Mouse (Mus musculus) intestine, embryonic 14.5 days (tissue): ENCODE measurements at regions not wholly inside any gene's neighbourhood (a gene's known extent, or its start where the extent isn't known, plus 50 kb on each side); places are given as distances from the start of the nearest gene placed in this dataset.

ENCODE experiments used
- ATAC-seq: fragments of 200-750 bp; cut with Nextera tagmentation; replicated peaks from 2 replicates; pipeline ENCODE4 v1.8.0; 2017; ENCODE audit warnings: low read depth, moderate number of reproducible peaks, moderate TSS enrichment, moderate library complexity; ENCODE audit not compliant: low FRiP score, low TSS enrichment
- DNase-seq: peaks from one replicate; pipeline ENCODE4 v3.0.0-alpha.2; 2018; ENCODE audit warnings: low spot score
- H3K27ac ChIP-seq: fragments of 300-500 bp; sonication (generic); 2 replicates; pipeline ENCODE4 v1.5.1; 2014; ENCODE audit warnings: low read depth, mild to moderate bottlenecking, control low read depth
- H3K27me3 ChIP-seq: fragments of 300-500 bp; sonication (generic); replicated peaks from 2 replicates; pipeline ENCODE4 v1.6.1; 2014; ENCODE audit warnings: low read length, control low read depth; ENCODE audit not compliant: control insufficient read depth, insufficient read depth
- H3K36me3 ChIP-seq: fragments of 300-500 bp; sonication (generic); 2 replicates; pipeline ENCODE4 v1.6.1; 2014; ENCODE audit warnings: low read length, control low read depth; ENCODE audit not compliant: control insufficient read depth, insufficient read depth
- H3K4me1 ChIP-seq: fragments of 300-500 bp; sonication (generic); replicated peaks from 2 replicates; pipeline ENCODE4 v1.6.1; 2014; ENCODE audit warnings: low read length, control low read depth, mixed read lengths; ENCODE audit not compliant: control insufficient read depth, insufficient read depth
- H3K4me2 ChIP-seq: fragments of 300-500 bp; sonication (generic); 2 replicates; pipeline ENCODE4 v1.6.1; 2014; ENCODE audit warnings: low read length
- H3K4me3 ChIP-seq: fragments of 300-500 bp; sonication (generic); 2 replicates; pipeline ENCODE4 v1.5.1; 2014; ENCODE audit warnings: low read depth, low read length, control low read depth, mixed read lengths
- H3K9ac ChIP-seq: fragments of 300-500 bp; sonication (generic); 2 replicates; pipeline ENCODE4 v1.6.1; 2014; ENCODE audit warnings: mild to moderate bottlenecking, low read length
- H3K9me3 ChIP-seq: fragments of 300-500 bp; sonication (generic); 2 replicates; pipeline ENCODE4 v1.6.1; 2016; ENCODE audit warnings: low read length, control low read depth; ENCODE audit not compliant: control insufficient read depth
- WGBS: fragments of 180-500 bp; shearing (Covaris S2); extraction: QIAGEN DNeasy Blood & Tissue Kit; methylation state at CpG from one replicate; pipeline ENCODE4 v1.1.7; 2014; 5-methylcytosine and 5-hydroxymethylcytosine counted together

- Histone ChIP-seq H3K27ac (no peak overlapping the region), H3K4me3 (no peak overlapping the region; the same call in 1 of the 2 replicates), H3K36me3 (no peaks in the 10 kb centered on the region), H3K9ac (no peak overlapping the region), H3K27me3 (no peaks in the 10 kb centered on the region), H3K9me3 (no peaks in the 10 kb centered on the region), H3K4me1 (peaks cover 13% of the 10 kb centered on the region), H3K4me2 (peak overlapping the region; percentile 33)
- no peak for ATAC-seq
- 26% methylated on average over 12 of the region's 13 CpGs for WGBS
- DNase-seq, result no peak
These were observed 436.2 kb upstream of the Pou3f3 start for GRCm38 (mm10) chr1:42259216-42259977.

- DNase-seq, result no peak
- no peak overlapping the region; the same call in 1 of the 2 replicates for H3K4me3 ChIP-seq
These were observed 435.3 kb upstream of the Pou3f3 start for GRCm38 (mm10) chr1:42260033-42260925.

GRCm38 (mm10) chr1:42261031-42261430 lies 434.5 kb upstream of the Pou3f3 start:
- H3K4me2 ChIP-seq, result no peak overlapping the region
- no peaks in the 10 kb centered on the region for H3K9me3 ChIP-seq
- no peaks in the 10 kb centered on the region for H3K36me3 ChIP-seq
- no peaks in the 10 kb centered on the region for H3K27me3 ChIP-seq
- H3K4me3 ChIP-seq, result no peak overlapping the region
- no peak overlapping the region for H3K9ac ChIP-seq
- no peak for ATAC-seq
- peaks cover 13% of the 10 kb centered on the region for H3K4me1 ChIP-seq
- no peak overlapping the region for H3K27ac ChIP-seq
- no peak for DNase-seq
- 85% methylated on average over 3 of the region's 3 CpGs for WGBS

More at GRCm38 (mm10) chr1:42260033-42260925, 435.3 kb upstream of the Pou3f3 start:
- no peaks in the 10 kb centered on the region for H3K9me3 ChIP-seq
- no peak overlapping the region for H3K9ac ChIP-seq
- H3K27me3 ChIP-seq, result no peaks in the 10 kb centered on the region
- H3K4me1 ChIP-seq, result peaks cover 13% of the 10 kb centered on the region
- ATAC-seq, result no peak
- H3K27ac ChIP-seq, result no peak overlapping the region
- H3K36me3 ChIP-seq, result no peaks in the 10 kb centered on the region
- H3K4me2 ChIP-seq, result peak overlapping the region; percentile 33
- WGBS, result 64% methylated on average over 9 of the region's 9 CpGs

GRCm38 (mm10) chr1:42261800-42262199 lies 433.8 kb upstream of the Pou3f3 start:
- Histone ChIP-seq H3K27me3 (no peaks in the 10 kb centered on the region), H3K36me3 (no peaks in the 10 kb centered on the region), H3K27ac (no peak overlapping the region), H3K4me2 (peak overlapping the region; percentile 41), H3K9ac (no peak overlapping the region), H3K4me1 (peaks cover 13% of the 10 kb centered on the region), H3K4me3 (no peak overlapping the region), H3K9me3 (no peaks in the 10 kb centered on the region)
- 13% methylated on average over 13 of the region's 13 CpGs for WGBS
- no peak for DNase-seq
- ATAC-seq, result no peak

- Histone ChIP-seq H3K4me1 (peaks cover 13% of the 10 kb centered on the region), H3K27me3 (no peaks in the 10 kb centered on the region), H3K36me3 (no peaks in the 10 kb centered on the region), H3K4me3 (no peak overlapping the region), H3K9me3 (no peaks in the 10 kb centered on the region), H3K4me2 (no peak overlapping the region), H3K9ac (no peak overlapping the region), H3K27ac (no peak overlapping the region)
- ATAC-seq (no peak), DNase-seq (no peak)
- 80% methylated on average over 5 of the region's 5 CpGs for WGBS
These were observed 433.0 kb upstream of the Pou3f3 start for GRCm38 (mm10) chr1:42262606-42263005.

- no peaks in the 10 kb centered on the region for H3K9me3 ChIP-seq
These were observed 418.4 kb upstream of the Pou3f3 start for GRCm38 (mm10) chr1:42277130-42277529.

GRCm38 (mm10) chr1:42295841-42296240 lies 399.7 kb upstream of the Pou3f3 start:
- DNase-seq, result no peak
- WGBS, result 61% methylated on average over 10 of the region's 10 CpGs
- H3K36me3 ChIP-seq, result no peaks in the 10 kb centered on the region
- no peaks in the 10 kb centered on the region for H3K9me3 ChIP-seq
- H3K4me2 ChIP-seq, result peak overlapping the region; percentile 25; the same call in 1 of the 2 replicates
- H3K4me1 ChIP-seq, result no peaks in the 10 kb centered on the region
- H3K4me3 ChIP-seq, result no peak overlapping the region
- no peak overlapping the region for H3K9ac ChIP-seq
- no peaks in the 10 kb centered on the region for H3K27me3 ChIP-seq
- ATAC-seq, result no peak
- H3K27ac ChIP-seq, result no peak overlapping the region

More at GRCm38 (mm10) chr1:42277130-42277529, 418.4 kb upstream of the Pou3f3 start:
- H3K36me3 ChIP-seq, result no peaks in the 10 kb centered on the region
- H3K27me3 ChIP-seq, result no peaks in the 10 kb centered on the region
- no peaks in the 10 kb centered on the region for H3K4me1 ChIP-seq
- WGBS, result 59% methylated on average over 8 of the region's 8 CpGs
- no peak overlapping the region for H3K4me3 ChIP-seq
- H3K27ac ChIP-seq, result no peak overlapping the region
- H3K4me2 ChIP-seq, result no peak overlapping the region
- ATAC-seq, result no peak
- DNase-seq, result no peak
- no peak overlapping the region for H3K9ac ChIP-seq

- ATAC-seq (no peak), DNase-seq (no peak)
- Histone ChIP-seq H3K9me3 (no peaks in the 10 kb centered on the region), H3K9ac (no peak overlapping the region), H3K27ac (no peak overlapping the region), H3K4me3 (no peak overlapping the region), H3K4me1 (no peaks in the 10 kb centered on the region), H3K27me3 (no peaks in the 10 kb centered on the region), H3K4me2 (no peak overlapping the region), H3K36me3 (no peaks in the 10 kb centered on the region)
- WGBS, result 84% methylated on average over 1 of the region's 1 CpGs
These were observed 386.3 kb upstream of the Pou3f3 start for GRCm38 (mm10) chr1:42309251-42309650.
